Mouse (Mus musculus) heart, embryonic 15.5 days (tissue): ENCODE measurements around the gene Micu1. TPM values are rescaled to one million over a fixed set of nuclear protein-coding genes. Genes with fewer than 3 reads are reported as not detected.

ENCODE experiments used
- ATAC-seq: fragments of 200-750 bp; cut with Nextera tagmentation; replicated peaks from 2 replicates; pipeline ENCODE4 v1.8.0; 2017; ENCODE audit warnings: low read depth, moderate TSS enrichment; ENCODE audit not compliant: insufficient number of reproducible peaks, insufficient read depth, low FRiP score
- H3K27ac ChIP-seq: fragments of 300-500 bp; sonication (generic); 2 replicates; pipeline ENCODE4 v1.5.1; 2015; ENCODE audit warnings: mild to moderate bottlenecking, inconsistent platforms
- H3K27me3 ChIP-seq: fragments of 300-500 bp; sonication (generic); 2 replicates; pipeline ENCODE4 v1.6.1; 2015; ENCODE audit warnings: inconsistent platforms
- H3K36me3 ChIP-seq: fragments of 300-500 bp; sonication (generic); 2 replicates; pipeline ENCODE4 v1.6.1; 2015; ENCODE audit warnings: mild to moderate bottlenecking, inconsistent platforms
- H3K4me1 ChIP-seq: fragments of 300-500 bp; sonication (generic); replicated peaks from 2 replicates; pipeline ENCODE4 v1.6.1; 2015; ENCODE audit warnings: inconsistent platforms
- H3K4me2 ChIP-seq: fragments of 300-500 bp; sonication (generic); 2 replicates; pipeline ENCODE4 v1.6.1; 2015; ENCODE audit warnings: inconsistent platforms, mild to moderate bottlenecking, moderate library complexity
- H3K4me3 ChIP-seq: fragments of 300-500 bp; sonication (generic); 2 replicates; pipeline ENCODE4 v1.5.1; 2015; ENCODE audit warnings: mild to moderate bottlenecking, inconsistent platforms
- H3K9ac ChIP-seq: fragments of 300-500 bp; sonication (generic); 2 replicates; pipeline ENCODE4 v1.6.1; 2015; ENCODE audit warnings: mild to moderate bottlenecking, inconsistent platforms
- H3K9me3 ChIP-seq: fragments of 300-500 bp; sonication (generic); replicated peaks from 2 replicates; pipeline ENCODE4 v1.6.1; 2016; ENCODE audit warnings: inconsistent platforms
- WGBS: fragments of 180-500 bp; shearing (Covaris S2); methylation state at CpG from one replicate; pipeline ENCODE4 v1.1.7; 2015; ENCODE audit warnings: mixed read lengths; 5-methylcytosine and 5-hydroxymethylcytosine counted together
- polyA plus RNA-seq: library from polyadenylated mRNA; unstranded; fragments of >200 nt; fragmentation: Nextera tagmentation; extraction: Ambion mirVana; gene quantifications from 2 replicates; pipeline ENCODE4 v1.2.1, GENCODE M21; 2015

The Micu1 gene
- polyA plus RNA-seq, 1 experiment from 2014 or later = 32.7 TPM

DNA sequence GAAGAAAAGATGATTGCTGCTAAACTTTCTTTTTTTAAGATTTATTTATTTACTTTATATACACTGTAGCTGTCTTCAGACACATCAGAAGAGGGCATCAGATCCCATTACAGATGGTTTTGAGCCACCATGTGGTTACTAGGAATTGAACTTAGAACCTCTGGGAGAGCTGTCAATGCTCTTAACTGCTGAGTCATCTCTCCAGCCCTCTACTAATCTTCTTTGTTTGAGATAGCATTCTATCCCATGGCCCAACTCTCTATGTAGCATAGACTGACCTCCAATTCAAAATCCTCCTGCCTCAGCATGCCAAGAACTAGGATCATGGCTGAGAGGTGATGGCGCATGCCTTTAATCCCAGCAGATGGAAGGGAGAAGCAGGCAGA, 183.8 kb downstream of the Micu1 start:
- Histone ChIP-seq H3K9ac (no peak overlapping the region), H3K36me3 (peaks cover 5% of the 10 kb centered on the region; the same call in 1 of the 2 replicates), H3K4me2 (no peak overlapping the region), H3K4me3 (no peak overlapping the region), H3K9me3 (no peaks in the 10 kb centered on the region), H3K27me3 (no peaks in the 10 kb centered on the region), H3K27ac (no peak overlapping the region), H3K4me1 (peaks cover under 1% of the 10 kb centered on the region)
- ATAC-seq = no peak
- 88% methylated on average over 1 of the region's 1 CpGs for WGBS

DNA sequence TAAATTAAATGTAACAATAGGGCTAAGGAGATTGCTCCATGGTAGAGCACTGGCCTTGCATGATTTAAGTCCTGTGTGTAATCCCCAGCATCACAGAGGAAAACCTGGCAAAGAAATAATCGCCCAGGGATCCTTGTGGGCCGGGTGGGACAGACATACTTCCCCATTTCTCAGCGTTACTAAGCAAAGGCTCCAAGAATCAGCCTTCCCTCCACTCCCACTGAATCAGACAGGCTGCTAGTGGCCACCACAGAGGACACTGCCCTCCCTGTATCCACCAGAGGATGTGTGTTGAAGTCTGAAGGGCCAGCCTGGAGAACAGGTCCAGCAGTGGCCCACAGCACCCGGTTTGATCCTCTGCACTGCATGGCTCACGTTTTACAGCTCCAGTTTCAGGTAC, 185.2 kb downstream of the Micu1 start:
- no peak overlapping the region for H3K27ac ChIP-seq
- H3K36me3 ChIP-seq = peaks cover 11% of the 10 kb centered on the region; the same call in 1 of the 2 replicates
- no peak overlapping the region for H3K4me2 ChIP-seq
- no peaks in the 10 kb centered on the region; the same call in 1 of the 2 replicates for H3K4me1 ChIP-seq
- H3K4me3 ChIP-seq = no peak overlapping the region
- H3K27me3 ChIP-seq = no peaks in the 10 kb centered on the region
- 86% methylated on average over 5 of the region's 5 CpGs for WGBS
- ATAC-seq = no peak
- H3K9me3 ChIP-seq = no peaks in the 10 kb centered on the region
- no peak overlapping the region; the same call in 1 of the 2 replicates for H3K9ac ChIP-seq

DNA sequence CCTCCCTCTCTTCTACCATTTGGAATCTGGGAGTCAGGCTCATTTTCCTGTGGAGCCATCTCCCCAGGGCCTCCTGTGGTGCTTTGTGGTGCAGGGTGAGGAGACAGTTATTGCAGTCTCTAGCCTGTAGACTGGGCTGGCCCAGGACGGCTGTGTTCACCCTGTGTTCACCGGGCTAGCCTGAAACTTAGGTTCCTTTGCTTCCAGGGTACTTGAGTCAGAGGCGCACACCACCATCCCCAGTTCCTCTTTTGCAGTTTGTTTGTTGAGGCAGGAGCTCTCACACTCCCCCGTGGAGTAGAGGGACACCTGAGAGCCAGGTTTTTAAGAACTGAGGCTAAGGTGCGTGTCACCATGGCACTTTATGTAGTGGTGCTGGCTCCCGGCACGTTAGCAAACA, 187.1 kb downstream of the Micu1 start:
- Histone ChIP-seq H3K27ac (no peak overlapping the region), H3K4me1 (no peaks in the 10 kb centered on the region; the same call in 1 of the 2 replicates), H3K36me3 (peaks cover 27% of the 10 kb centered on the region), H3K4me3 (no peak overlapping the region), H3K27me3 (no peaks in the 10 kb centered on the region), H3K9ac (no peak overlapping the region), H3K9me3 (no peaks in the 10 kb centered on the region), H3K4me2 (no peak overlapping the region)
- WGBS = 82% methylated on average over 7 of the region's 7 CpGs
- no peak for ATAC-seq

DNA sequence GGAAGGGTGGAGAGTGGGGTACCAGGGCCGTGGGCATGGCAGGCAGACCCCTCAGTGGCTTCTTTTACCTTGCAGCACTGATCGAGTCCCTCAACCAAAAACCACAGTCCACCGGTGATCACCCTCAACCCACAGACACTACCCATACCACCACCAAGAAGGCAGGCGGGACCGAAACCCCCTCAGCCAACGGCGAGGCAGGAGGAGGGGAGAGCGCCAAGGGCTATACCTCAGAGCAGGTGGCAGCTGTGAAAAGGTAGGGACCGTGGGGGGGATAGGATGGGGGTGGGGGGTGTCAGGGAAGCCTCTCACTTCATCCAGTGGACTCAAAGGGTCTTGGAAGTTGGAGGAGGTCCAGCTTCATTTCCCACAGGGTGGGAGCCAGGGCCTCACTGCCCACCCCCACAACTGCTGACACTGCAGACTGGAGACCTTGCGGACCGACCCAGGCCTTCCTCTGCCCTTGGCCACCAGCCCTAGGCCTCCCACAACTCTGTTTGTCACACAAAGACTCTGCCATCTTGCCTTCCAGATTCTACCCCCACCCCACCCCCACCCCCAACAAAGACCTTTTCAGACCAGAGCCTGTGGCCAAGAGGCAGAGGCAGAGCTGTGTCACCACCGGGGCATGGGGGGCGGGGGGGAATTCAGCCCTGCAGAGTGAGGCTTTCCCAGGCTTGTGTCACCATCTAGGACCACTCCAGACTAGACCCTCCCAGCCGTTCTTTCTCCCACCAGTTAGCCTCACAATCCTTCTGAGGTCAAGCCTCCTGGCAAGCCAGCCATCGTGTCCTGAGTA, 187.9 kb downstream of the Micu1 start:
- Histone ChIP-seq H3K27ac (no peak overlapping the region), H3K9ac (no peak overlapping the region), H3K27me3 (no peaks in the 10 kb centered on the region), H3K9me3 (no peaks in the 10 kb centered on the region), H3K4me2 (no peak overlapping the region), H3K4me1 (peaks cover 4% of the 10 kb centered on the region), H3K36me3 (peaks cover 32% of the 10 kb centered on the region), H3K4me3 (no peak overlapping the region)
- ATAC-seq = no peak
- WGBS = 78% methylated on average over 15 of the region's 15 CpGs

DNA sequence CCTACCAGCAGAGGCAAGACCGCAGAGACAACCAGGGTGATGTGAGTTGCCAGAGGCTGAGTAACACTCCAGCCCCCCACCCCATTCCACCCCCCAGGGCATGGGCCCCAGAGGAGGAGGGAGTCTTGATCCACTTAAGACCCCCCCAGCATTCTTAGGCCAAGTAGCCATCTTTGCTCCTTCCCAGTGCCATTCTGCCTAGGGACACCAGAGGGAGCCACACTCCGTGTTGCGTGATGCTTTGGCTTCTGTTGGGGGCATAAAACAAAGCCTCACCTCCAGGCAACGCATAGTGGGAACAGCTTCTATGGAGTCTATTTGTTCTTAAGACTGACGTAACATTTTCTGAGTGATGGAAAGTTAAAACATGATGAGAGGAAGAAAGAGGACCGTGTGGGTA, 190.7 kb downstream of the Micu1 start:
- peaks cover 21% of the 10 kb centered on the region for H3K4me1 ChIP-seq
- H3K9ac ChIP-seq = no peak overlapping the region
- peaks cover 57% of the 10 kb centered on the region for H3K36me3 ChIP-seq
- H3K9me3 ChIP-seq = no peaks in the 10 kb centered on the region
- H3K4me3 ChIP-seq = no peak overlapping the region
- ATAC-seq = no peak
- H3K27ac ChIP-seq = no peak overlapping the region
- no peak overlapping the region for H3K4me2 ChIP-seq
- H3K27me3 ChIP-seq = no peaks in the 10 kb centered on the region
- WGBS = 44% methylated on average over 6 of the region's 6 CpGs

DNA sequence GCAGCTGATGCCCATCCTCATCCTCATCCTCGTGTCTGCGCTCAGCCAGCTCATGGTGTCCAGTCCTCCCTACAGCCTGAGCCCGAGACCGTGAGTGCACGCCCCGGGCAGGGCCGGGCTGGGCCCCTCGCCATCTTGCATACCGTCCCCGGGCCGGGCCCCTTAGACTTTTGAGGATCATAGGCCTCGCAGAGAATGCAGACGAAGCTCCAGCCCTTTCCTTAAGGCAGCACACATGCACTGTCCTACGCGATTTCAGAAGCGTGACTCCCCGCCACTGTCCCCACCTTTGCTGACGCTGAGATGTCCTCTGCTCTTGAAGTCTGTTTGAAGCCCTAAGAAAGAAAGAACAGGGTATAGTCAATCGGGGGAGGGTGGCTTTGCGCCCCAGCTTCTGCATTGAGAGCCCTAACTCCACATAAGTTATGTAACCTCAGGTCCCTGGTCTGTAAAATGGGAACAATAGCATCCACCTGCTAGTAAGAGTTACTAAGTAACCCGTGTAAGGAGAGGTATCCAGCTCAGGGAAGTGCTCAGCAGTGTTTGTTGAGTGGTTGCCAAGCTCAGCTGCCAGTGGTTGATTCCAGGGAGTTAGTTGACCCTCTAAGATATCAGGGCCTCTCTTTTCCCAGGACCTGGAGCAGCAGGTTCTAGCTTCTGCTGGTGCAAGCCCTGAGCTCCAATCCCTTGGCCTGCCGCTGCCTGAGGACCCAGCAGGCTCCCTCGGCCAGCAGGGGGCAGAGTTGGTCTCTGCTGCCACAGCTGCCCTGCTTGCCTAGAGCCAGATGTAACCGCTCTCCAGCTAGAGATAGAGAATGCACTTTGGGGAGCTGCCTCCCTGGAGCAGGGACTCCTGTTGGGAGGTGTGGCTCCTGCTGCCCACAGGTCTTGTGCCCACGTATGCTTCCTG, 192.2 kb downstream of the Micu1 start:
- no peak overlapping the region for H3K4me3 ChIP-seq
- no peaks in the 10 kb centered on the region for H3K27me3 ChIP-seq
- no peak overlapping the region for H3K4me2 ChIP-seq
- no peaks in the 10 kb centered on the region for H3K9me3 ChIP-seq
- no peak overlapping the region for H3K9ac ChIP-seq
- no peak for ATAC-seq
- peaks cover 57% of the 10 kb centered on the region for H3K36me3 ChIP-seq
- H3K4me1 ChIP-seq = peaks cover 36% of the 10 kb centered on the region
- 82% methylated on average over 25 of the region's 25 CpGs for WGBS
- H3K27ac ChIP-seq = 0 out of 2 replicates have a peak overlapping the region, but pooled peaks have one; percentile 10

DNA sequence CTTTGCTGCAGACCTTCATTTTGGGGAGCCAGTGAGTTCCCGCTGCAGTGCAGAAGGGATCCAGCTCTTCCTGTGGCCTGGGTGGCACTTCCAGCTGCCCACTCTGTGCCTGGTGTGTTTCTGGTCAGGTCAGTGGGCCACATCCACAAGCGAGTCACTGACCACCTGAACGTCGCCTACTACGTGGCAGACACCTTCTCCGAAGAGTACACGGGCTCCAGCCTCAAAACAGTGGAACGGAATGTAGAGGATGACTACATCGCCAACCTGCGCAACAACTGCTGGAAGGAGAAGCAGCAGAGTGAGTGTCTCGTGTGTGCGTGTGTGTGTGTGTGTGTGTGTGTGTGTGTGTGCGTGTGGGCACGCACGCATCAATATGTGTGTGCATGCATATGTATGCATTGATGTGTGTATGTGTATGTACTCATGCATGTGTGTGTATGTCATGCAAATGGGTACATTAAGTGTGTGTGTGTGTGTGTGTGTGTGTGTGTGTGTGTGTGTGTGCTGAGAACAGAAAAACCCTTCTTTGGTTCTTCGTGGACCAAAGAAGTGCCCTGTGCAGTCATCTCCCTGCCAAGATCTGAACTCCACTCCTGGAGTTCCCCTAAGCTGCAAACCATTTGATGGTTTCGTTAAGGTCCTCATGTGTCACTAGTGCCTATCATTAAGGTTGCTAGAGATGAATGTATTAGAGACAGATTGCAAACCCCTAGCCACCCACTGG, 193.3 kb downstream of the Micu1 start:
- Histone ChIP-seq H3K9ac (no peak overlapping the region), H3K36me3 (peaks cover 56% of the 10 kb centered on the region), H3K27ac (0 out of 2 replicates have a peak overlapping the region, but pooled peaks have one; percentile 10), H3K4me3 (no peak overlapping the region), H3K4me2 (no peak overlapping the region), H3K27me3 (no peaks in the 10 kb centered on the region), H3K9me3 (no peaks in the 10 kb centered on the region), H3K4me1 (peaks cover 47% of the 10 kb centered on the region)
- 93% methylated on average over 17 of the region's 17 CpGs for WGBS
- no peak for ATAC-seq

DNA sequence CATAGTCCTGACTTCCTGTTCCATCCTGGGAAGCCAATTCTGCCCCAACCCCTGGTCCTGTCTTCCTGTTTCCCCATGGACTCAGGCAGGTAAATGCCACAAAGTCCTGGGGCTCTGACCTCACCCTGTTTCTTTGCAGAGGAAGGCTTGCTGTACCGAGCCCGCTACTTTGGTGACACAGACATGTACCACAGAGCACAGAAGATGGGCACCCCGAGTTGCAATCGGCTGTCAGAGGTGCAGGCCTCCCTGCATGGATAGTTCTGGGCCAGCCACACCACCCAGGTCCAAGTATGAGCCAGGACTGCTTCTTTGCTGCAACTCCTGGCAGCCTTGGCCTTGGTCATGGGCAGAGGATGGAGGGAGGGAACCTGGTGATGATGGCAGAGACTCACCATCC, 193.9 kb downstream of the Micu1 start:
- H3K4me1 ChIP-seq = peaks cover 53% of the 10 kb centered on the region
- no peak overlapping the region for H3K4me3 ChIP-seq
- H3K9ac ChIP-seq = no peak overlapping the region
- peaks cover 52% of the 10 kb centered on the region for H3K36me3 ChIP-seq
- no peak for ATAC-seq
- 95% methylated on average over 4 of the region's 4 CpGs for WGBS
- H3K4me2 ChIP-seq = no peak overlapping the region
- no peaks in the 10 kb centered on the region for H3K27me3 ChIP-seq
- no peaks in the 10 kb centered on the region for H3K9me3 ChIP-seq
- H3K27ac ChIP-seq = 0 out of 2 replicates have a peak overlapping the region, but pooled peaks have one; percentile 45

DNA sequence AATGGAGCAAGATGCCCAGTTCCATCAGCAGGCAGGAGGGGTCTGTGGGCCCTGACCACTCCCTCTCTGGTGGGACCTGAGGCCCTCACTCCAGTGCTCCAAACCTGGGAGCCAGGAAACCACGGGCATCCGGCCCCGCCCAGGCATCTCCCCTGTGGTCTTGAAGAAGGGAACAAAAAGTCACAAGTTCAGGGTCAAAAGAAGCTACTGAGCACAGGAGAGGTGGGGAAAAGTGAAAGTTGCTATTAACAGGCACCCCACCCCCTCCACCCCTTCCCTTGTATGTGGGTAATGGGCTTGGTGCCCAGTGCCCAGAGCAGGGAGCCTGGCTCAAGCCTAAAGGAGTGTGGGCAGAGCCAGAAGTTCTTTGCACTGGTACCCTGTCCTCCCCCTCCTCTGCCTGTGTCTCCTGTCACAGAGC, 194.6 kb downstream of the Micu1 start:
- Histone ChIP-seq H3K9me3 (no peaks in the 10 kb centered on the region), H3K27me3 (no peaks in the 10 kb centered on the region), H3K4me2 (peak overlapping the region; percentile 10; the same call in 1 of the 2 replicates), H3K9ac (no peak overlapping the region), H3K4me1 (peaks cover 60% of the 10 kb centered on the region), H3K36me3 (peaks cover 48% of the 10 kb centered on the region), H3K4me3 (no peak overlapping the region), H3K27ac (peak overlapping the region; percentile 45)
- 76% methylated on average over 3 of the region's 3 CpGs for WGBS
- ATAC-seq = no peak

DNA sequence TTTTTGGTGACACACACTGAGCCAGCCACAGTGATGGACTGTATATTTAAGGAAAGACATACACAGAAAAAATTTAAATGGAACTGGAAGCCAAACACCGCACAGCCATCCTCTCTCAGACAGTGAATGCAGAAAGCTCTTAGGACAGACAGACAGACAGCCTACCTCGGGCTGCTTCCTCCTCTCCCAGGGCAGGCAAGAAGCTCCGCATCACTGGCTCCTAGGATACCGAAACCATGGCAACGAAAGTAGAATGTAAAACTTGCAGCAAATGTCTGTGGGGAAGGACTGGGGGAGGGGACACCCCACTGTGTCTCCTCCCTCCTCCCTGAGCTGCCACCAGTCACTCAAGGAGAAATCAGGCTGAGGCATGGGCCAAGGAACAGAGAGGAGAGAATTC, 195.2 kb downstream of the Micu1 start:
- H3K4me1 ChIP-seq = peaks cover 66% of the 10 kb centered on the region
- peaks cover 45% of the 10 kb centered on the region for H3K36me3 ChIP-seq
- no peak overlapping the region for H3K4me2 ChIP-seq
- no peak overlapping the region for H3K9ac ChIP-seq
- WGBS = 65% methylated on average over 5 of the region's 5 CpGs
- ATAC-seq = no peak
- H3K9me3 ChIP-seq = no peaks in the 10 kb centered on the region
- no peak overlapping the region for H3K4me3 ChIP-seq
- H3K27me3 ChIP-seq = no peaks in the 10 kb centered on the region
- peak overlapping the region; percentile 45 for H3K27ac ChIP-seq
